Mouse (Mus musculus): ENCODE data around the gene Gtf2h1. TPM values are rescaled to one million over a fixed set of nuclear protein-coding genes. Genes with fewer than 3 reads are reported as not detected.

Gene Gtf2h1
- polyA plus RNA-seq, 2 experiments = 13.4 to 27.8 TPM

DNA sequence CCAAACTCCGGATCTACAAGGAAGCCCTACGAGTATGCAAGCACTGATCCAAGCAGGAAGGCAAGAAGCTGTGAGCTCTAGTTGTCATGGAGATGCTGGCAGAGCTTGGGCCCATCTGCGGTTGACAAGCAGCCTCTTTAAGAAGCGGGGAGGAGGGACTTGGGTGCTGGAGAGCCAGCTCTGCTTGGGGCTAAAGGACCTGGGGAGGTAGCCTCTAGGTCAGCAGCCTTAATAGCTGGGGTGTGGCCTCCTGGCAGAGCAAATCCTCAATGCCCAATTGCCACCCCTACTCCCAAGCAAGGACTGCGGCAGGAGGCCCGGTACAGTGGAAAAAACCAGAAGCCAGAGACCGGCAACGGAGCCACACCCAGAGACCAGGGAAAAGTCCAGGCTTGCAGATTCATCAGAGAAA lies 43.0 kb downstream of the Gtf2h1 start:
- H3K4me3 ChIP-seq (ENCODE audit: insufficient read depth in 1 of 2, low read depth in 2 of 2, low read length in 2 of 2) = no peak overlapping the region
- 0 out of 2 replicates have a peak overlapping the region, but pooled peaks have one; percentile 2 for H3K4me2 ChIP-seq (ENCODE audit: low read depth)

GRCm38 (mm10) chr7:46839446-46839845 lies 43.5 kb downstream of the Gtf2h1 start:
- 30% methylated on average over 7 of the region's 7 CpGs for WGBS (ENCODE audit: insufficient replicate concordance)
- H3K9me3 ChIP-seq (ENCODE audit: control insufficient read depth, low read length) = no peaks in the 10 kb centered on the region
- ATAC-seq (ENCODE audit: insufficient read depth) (peak; percentile 16; the same call in 1 of the 2 replicates), DNase-seq (ENCODE audit: low read depth in 3 of 3, low spot score in 3 of 3) (no peak)
- H3K4me2 ChIP-seq (ENCODE audit: low read depth) = no peak overlapping the region
- no peak overlapping the region for H3K9ac ChIP-seq (replicated peaks)
- H3K27ac ChIP-seq = no peak overlapping the region
- H3K4me1 ChIP-seq (replicated peaks; ENCODE audit: control insufficient read depth in 2 of 2, insufficient read depth in 2 of 2, low read length in 1 of 2) = peaks cover 6 to 28% of the 10 kb centered on the region in 2 experiments
- TF ChIP-seq EP300 (IDR thresholded peaks at IDR 0.05; ENCODE audit: low read depth) (no peak), CTCF (IDR thresholded peaks at IDR 0.05; ENCODE audit: low read depth) (no peak)
- no peak overlapping the region for H3K4me3 ChIP-seq (ENCODE audit: insufficient read depth in 1 of 2, low read depth in 2 of 2, low read length in 2 of 2)
- no peaks in the 10 kb centered on the region for H3K36me3 ChIP-seq (replicated peaks; ENCODE audit: control insufficient read depth, insufficient read depth, low read depth)
- H3K27me3 ChIP-seq (ENCODE audit: control insufficient read depth, insufficient read depth, low read length) = no peaks in the 10 kb centered on the region

More for the DNA sequence above, 43.0 kb downstream of the Gtf2h1 start:
- DNase-seq (ENCODE audit: low read depth in 3 of 3, low spot score in 3 of 3) (no peak), ATAC-seq (ENCODE audit: insufficient read depth) (peak; percentile 11; the same call in 1 of the 2 replicates)
- TF ChIP-seq CTCF (IDR thresholded peaks at IDR 0.05; ENCODE audit: low read depth) (no peak), EP300 (IDR thresholded peaks at IDR 0.05; ENCODE audit: low read depth) (no peak)
- H3K4me1 ChIP-seq (replicated peaks; ENCODE audit: control insufficient read depth in 2 of 2, insufficient read depth in 2 of 2, low read length in 1 of 2) = peaks cover 8 to 33% of the 10 kb centered on the region in 2 experiments
- no peak overlapping the region for H3K9ac ChIP-seq (replicated peaks)
- no peak overlapping the region for H3K27ac ChIP-seq
- no peaks in the 10 kb centered on the region for H3K36me3 ChIP-seq (replicated peaks; ENCODE audit: control insufficient read depth, insufficient read depth, low read depth)
- no peaks in the 10 kb centered on the region for H3K9me3 ChIP-seq (ENCODE audit: control insufficient read depth, low read length)
- no peaks in the 10 kb centered on the region for H3K27me3 ChIP-seq (ENCODE audit: control insufficient read depth, insufficient read depth, low read length)
- WGBS (ENCODE audit: insufficient replicate concordance) = 5% methylated on average over 8 of the region's 8 CpGs

- 49% methylated on average over 5 of the region's 5 CpGs for WGBS (ENCODE audit: insufficient replicate concordance)
- Histone ChIP-seq H3K9me3 (ENCODE audit: control insufficient read depth, low read length) (no peaks in the 10 kb centered on the region), H3K9ac (replicated peaks) (no peak overlapping the region), H3K36me3 (replicated peaks; ENCODE audit: control insufficient read depth, insufficient read depth, low read depth) (no peaks in the 10 kb centered on the region), H3K4me1 (replicated peaks; ENCODE audit: control insufficient read depth in 2 of 2, insufficient read depth in 2 of 2, low read length in 1 of 2) (peaks cover 6 to 30% of the 10 kb centered on the region in 2 experiments), H3K4me2 (ENCODE audit: low read depth) (no peak overlapping the region), H3K27me3 (ENCODE audit: control insufficient read depth, insufficient read depth, low read length) (no peaks in the 10 kb centered on the region), H3K27ac (no peak overlapping the region), H3K4me3 (ENCODE audit: insufficient read depth in 1 of 2, low read depth in 2 of 2, low read length in 2 of 2) (no peak overlapping the region)
- ATAC-seq (ENCODE audit: insufficient read depth) (no peak), DNase-seq (ENCODE audit: low read depth in 3 of 3, low spot score in 3 of 3) (no peak)
- no peak for TF ChIP-seq EP300 (IDR thresholded peaks at IDR 0.05; ENCODE audit: low read depth)
- TF ChIP-seq CTCF (IDR thresholded peaks at IDR 0.05; ENCODE audit: low read depth) = no peak
These were observed 44.0 kb downstream of the Gtf2h1 start for GRCm38 (mm10) chr7:46839861-46840260.

GRCm38 (mm10) chr7:46840326-46840725 lies 44.4 kb downstream of the Gtf2h1 start:
- peaks cover 6 to 35% of the 10 kb centered on the region in 2 experiments for H3K4me1 ChIP-seq (replicated peaks; ENCODE audit: control insufficient read depth in 2 of 2, insufficient read depth in 2 of 2, low read length in 1 of 2)
- TF ChIP-seq CTCF (IDR thresholded peaks at IDR 0.05; ENCODE audit: low read depth) = no peak
- no peak for TF ChIP-seq EP300 (IDR thresholded peaks at IDR 0.05; ENCODE audit: low read depth)
- no peaks in the 10 kb centered on the region for H3K36me3 ChIP-seq (replicated peaks; ENCODE audit: control insufficient read depth, insufficient read depth, low read depth)
- DNase-seq (ENCODE audit: low read depth in 3 of 3, low spot score in 3 of 3) = no peak
- no peaks in the 10 kb centered on the region for H3K27me3 ChIP-seq (ENCODE audit: control insufficient read depth, insufficient read depth, low read length)
- no peak overlapping the region for H3K4me2 ChIP-seq (ENCODE audit: low read depth)
- no peak overlapping the region for H3K27ac ChIP-seq
- H3K9ac ChIP-seq (replicated peaks) = no peak overlapping the region
- H3K4me3 ChIP-seq (ENCODE audit: insufficient read depth in 1 of 2, low read depth in 2 of 2, low read length in 2 of 2) = no peak overlapping the region
- no peak for ATAC-seq (ENCODE audit: insufficient read depth)
- 54% methylated on average over 4 of the region's 4 CpGs for WGBS (ENCODE audit: insufficient replicate concordance)
- no peaks in the 10 kb centered on the region for H3K9me3 ChIP-seq (ENCODE audit: control insufficient read depth, low read length)

GRCm38 (mm10) chr7:46840787-46841525 lies 45.1 kb downstream of the Gtf2h1 start, which contains the start of gene Ldha:
Ldha (plus strand) TSS chr7:46841475.
- 35% methylated on average over 6 of the region's 6 CpGs for WGBS (ENCODE audit: insufficient replicate concordance)
- H3K27ac ChIP-seq = no peak within 1 kb of the TSS

More at GRCm38 (mm10) chr7:46840787-46841525, 45.1 kb downstream of the Gtf2h1 start, which contains the start of gene Ldha:
- no peak for ATAC-seq (ENCODE audit: insufficient read depth)
- Histone ChIP-seq H3K4me3 (ENCODE audit: insufficient read depth in 1 of 2, low read depth in 2 of 2, low read length in 2 of 2) (no peak within 1 kb of the TSS), H3K27me3 (ENCODE audit: control insufficient read depth, insufficient read depth, low read length) (no peaks in the 10 kb centered on the region), H3K4me2 (ENCODE audit: low read depth) (no peak within 1 kb of the TSS), H3K9ac (replicated peaks) (no peak within 1 kb of the TSS), H3K36me3 (replicated peaks; ENCODE audit: control insufficient read depth, insufficient read depth, low read depth) (no peaks in the 10 kb centered on the region), H3K9me3 (ENCODE audit: control insufficient read depth, low read length) (no peaks in the 10 kb centered on the region), H3K4me1 (replicated peaks; ENCODE audit: control insufficient read depth in 2 of 2, insufficient read depth in 2 of 2, low read length in 1 of 2) (peaks cover 6 to 36% of the 10 kb centered on the region in 2 experiments)
- no peak for DNase-seq (ENCODE audit: low read depth in 3 of 3, low spot score in 3 of 3)
- TF ChIP-seq EP300 (IDR thresholded peaks at IDR 0.05; ENCODE audit: low read depth) = no peak
